Mouse (Mus musculus) ovary, postnatal 36 days (tissue): ENCODE measurements around the gene Uap1.
A peak's percentile ranks its signal among the peaks of the same experiment; 100 is the strongest.
"Not testable (repeated sequence)": the region's sequence is repeated elsewhere in the genome, so short reads cannot be mapped to it uniquely, and the experiment has no call there.

ENCODE experiments used
- DNase-seq: peaks from one replicate; pipeline ENCODE4 v3.0.0; 2022; ENCODE audit warnings: low spot score, mixed read lengths

Uap1 gene

DNA sequence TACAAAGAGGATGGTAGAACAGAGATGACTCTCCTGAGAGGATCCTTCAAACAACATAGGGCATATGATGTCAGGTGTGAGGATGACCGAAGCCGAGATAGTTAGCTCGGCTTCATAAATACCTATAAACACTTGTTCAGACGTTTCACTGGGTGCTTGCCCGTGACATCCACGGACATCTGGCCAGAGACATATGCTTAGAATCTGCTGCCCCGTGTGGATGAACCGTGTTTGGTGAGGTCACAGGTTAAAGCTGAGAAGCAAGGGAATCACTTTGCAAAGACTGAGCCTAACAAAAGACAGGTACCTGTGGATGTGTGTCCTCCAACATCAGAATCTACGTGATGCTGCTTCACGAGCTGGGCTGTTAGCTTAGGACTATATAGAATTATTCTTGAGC is 62.5 kb downstream of the Uap1 start:
- DNase-seq: no peak

DNA sequence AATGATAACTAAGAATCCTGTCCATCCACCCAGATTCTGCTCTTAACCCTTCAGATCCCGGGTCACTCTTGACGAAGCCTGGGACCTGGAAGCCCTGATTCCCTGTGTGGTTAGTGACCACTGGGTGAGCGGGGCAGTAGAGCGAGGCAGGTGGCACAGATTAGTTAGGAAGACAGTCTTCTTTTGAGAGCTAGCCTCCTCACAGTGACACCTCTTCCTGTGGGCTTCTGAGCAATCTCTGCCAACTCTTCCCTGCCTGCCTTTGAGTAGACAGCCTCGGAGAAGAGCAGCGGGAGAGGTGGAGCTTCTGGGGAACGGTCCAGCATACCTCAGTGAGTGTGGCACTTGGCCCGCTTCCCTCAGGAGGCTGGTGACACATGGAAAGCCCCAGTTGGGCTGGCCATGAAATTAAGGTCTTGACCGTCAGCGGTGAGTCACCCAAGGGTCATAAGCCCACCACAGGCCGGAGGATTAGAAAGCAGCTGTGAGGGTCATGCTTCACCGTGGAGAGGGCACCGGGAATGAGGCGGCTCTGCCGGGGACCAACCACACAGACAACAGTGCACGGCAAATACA is 63.0 kb downstream of the Uap1 start:
- DNase-seq: peak; percentile 9

GRCm38 (mm10) chr1:170110516-170111332 is 64.0 kb downstream of the Uap1 start, which contains the start of gene Ddr2:
Gene Ddr2 (minus strand): TSS chr1:170110762.
- peak; percentile 49 for DNase-seq

DNA sequence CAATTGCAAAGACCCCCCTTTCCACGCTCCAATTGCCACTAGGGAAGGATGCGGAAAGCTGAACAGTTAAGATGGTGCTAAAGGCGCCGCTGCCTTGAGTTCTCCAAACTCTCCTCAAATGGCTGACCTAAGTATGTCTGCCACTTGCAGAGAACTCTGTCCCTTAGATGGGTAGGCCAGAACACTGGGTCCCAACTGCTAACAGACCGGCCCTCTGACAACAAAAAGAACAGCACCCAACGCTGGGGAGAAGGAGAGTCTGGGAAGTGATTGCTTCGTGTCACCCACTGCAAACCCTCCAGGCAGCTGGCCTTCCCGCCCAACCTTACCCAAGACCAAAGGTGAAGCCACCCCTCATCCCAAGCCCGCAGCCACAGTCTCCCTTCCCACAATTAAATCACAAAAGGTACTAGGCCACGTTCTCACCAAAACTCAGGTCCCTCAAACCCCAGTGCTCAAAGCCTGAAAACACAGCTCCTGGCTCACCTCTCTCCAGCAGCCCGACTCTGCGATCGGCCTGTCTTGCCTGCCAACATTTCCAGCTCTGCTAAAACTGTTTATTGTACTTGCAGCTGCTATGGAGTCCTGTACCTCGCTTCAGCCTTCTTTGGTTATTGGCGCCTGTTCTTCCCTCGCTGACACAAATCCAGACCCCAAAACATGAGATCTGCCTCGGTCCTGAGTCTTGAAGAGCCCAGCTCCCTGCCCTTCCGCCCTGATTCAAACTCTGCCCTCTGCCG is 64.8 kb downstream of the Uap1 start:
- peak; percentile 20 for DNase-seq

DNA sequence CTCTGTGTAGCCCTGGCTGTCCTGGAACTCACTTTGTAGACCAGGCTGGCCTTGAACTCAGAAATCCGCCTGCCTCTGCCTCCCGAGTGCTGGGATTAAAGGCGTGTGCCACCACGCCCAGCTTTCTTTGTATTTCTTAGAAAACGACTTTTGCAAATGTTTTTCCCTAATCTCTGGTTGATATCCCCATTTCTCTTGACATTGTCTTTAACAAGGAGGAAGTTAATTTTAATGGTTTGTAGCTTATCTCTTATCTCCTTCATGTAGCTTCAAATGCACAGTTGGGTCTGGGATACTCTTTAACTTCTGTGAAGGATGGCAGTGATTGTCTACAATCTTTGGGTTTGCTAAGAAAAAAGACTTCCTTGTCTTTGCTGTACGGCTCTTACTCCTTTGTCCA is 71.9 kb downstream of the Uap1 start:
- DNase-seq: not testable (repeated sequence)
